Mouse (Mus musculus) layer of hippocampus, adult 6 months (tissue): Measurements from ENCODE around the gene Prpf38b. TPM values are rescaled to one million over a fixed set of nuclear protein-coding genes. Genes with fewer than 3 reads are reported as not detected.

Experiments
- long read RNA-seq, 2 experiments: library from polyadenylated mRNA; unstranded; transcript quantifications; one replicate each; pipeline ENCODE4 v2.0.0; 2019 to 2020
- polyA plus RNA-seq: library from polyadenylated mRNA; unstranded; fragments of <200 nt; fragmentation: Nextera tagmentation; gene quantifications from 2 replicates; pipeline ENCODE4 v1.2.3, GENCODE M21; 2021

Prpf38b gene
- polyA plus RNA-seq = 12.4 and 12.9 TPM in 2 replicates
- long read RNA-seq, experiment 1, transcript Prpf38b-201 (6 exons, 3,026 nt) = major isoform, 15 of 25 reads
- long read RNA-seq, experiment 1, partial matches to known transcripts = 4 of 25 reads
- long read RNA-seq, experiment 1, other reads (novel, unspliced or antisense) = 6 of 25 reads
- long read RNA-seq, experiment 2, transcript Prpf38b-201 (6 exons, 3,026 nt) = major isoform, 104 of 118 reads
- long read RNA-seq, experiment 2, partial matches to known transcripts = 0 of 118 reads
- long read RNA-seq, experiment 2, other reads (novel, unspliced or antisense) = 10 of 118 reads

DNA sequence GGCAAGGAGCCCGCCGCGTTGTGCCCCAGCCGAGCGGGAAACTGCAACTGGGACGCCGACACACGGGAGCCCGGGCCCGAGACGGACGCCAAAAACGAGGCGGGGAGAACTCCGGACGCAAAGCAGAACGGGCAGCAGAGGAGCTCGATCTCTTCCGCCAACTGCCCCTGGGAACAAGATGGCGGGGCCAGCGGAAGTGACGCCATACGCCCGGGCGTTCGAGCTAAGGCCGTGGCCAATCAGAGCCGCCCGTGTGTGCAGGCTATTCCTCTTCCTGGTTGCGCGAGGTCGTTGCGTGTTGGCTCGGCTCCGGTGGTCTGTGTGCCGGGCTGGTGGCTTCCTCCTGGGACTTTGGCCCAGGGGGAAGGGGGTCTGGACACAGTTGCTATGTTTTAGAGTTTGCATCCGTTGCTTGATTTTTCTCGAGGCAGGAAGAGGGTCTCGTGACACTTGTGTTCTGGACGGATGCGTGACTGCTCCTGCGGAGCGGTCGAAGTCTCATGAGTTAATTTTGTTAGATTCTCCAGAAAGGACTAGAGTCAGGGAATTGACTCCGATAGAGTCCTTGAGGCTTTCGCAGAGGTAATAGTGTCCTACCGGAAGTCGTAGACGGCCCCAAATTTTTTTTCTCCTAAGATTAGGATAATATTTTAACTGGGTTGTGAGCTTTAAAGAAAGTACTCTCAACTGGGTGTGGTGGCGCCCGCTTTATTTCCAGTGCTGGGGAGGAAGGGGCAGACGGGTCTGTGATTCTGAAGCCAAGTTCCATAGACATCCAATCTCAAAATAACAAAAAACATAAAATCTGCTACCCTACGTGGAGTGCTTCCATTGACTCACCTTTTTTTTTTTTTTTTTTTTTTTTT lies at the start of gene Prpf38b:
Prpf38b (minus strand) TSS at position 180 of the 866 bp plus-strand sequence.

DNA sequence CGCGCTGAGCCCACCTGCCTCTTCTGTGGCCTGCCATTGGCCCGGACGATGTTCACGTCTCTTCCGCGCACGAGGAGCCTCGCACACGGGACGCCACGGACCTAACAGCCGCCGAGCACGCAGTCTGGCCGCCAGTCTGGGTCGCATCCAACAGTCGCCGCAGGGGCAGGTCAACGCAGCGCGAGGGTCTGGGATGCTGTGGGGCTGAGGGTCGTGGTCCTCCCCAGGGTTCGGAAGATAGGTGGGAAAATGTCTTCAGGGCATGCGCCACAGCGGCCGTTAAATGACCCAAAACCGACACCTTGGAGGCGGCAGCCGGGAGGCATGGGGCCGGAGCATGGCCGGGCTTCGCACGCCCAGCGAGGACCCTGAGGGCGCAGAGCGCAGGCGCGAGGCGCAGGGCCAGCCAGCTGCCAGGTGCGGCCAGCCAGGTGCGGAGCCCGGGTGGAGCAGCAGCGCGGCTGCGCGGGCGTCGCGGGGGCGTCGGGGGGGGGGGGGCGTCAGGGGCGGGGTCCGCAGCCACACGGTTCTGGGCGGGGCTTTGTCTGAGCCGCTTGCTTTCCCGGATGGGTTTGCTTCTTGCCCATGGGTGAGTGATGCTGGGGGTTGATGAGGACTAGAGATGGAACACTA lies 28.6 kb upstream of the Prpf38b start, which contains the start of gene Gm9857:
Gm9857 (minus strand) TSS at position 445 of the 633 bp plus-strand sequence.

DNA sequence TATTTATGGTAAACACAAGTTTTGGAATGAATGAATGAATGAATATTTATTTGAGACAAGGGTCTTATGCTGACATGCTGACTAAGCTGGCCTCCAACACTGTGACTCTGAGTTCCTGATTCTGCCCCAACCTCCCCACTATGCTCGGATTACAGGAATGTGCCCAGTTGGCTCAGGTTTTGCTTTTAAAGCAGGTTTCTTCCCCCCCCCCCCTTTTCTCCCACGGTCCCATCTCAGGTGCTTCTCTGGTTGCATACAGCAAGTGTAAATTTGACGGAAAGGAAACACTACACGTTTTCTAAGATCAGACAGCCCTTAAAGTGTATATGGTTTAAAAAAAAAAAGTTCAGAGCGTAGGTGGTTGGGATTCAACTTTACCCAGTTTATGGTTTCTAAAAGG lies 28.0 kb upstream of the Prpf38b start, which contains the start of gene Henmt1:
Henmt1 (plus strand) TSS at position 301 of the 400 bp plus-strand sequence.

DNA sequence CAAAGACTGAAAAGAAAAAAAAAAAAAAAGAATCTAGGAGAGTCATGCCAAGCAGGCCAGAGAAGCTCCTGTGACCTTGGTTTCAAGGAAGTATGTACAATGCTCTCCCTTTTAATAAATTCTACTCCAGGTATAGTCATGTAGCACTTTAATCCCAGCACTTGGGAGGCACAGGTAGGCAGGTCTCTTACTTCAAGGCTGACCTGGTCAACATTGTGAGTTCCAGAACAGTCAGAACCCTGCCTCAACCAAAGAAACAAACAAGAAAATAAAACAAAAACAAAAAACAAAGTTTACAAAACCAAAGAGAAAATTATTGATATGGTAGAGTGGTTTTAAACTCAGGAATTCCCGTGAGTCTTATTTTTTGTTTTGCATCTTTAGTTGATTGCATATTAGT lies 21.6 kb downstream of the Prpf38b start, which contains the start of gene Fndc7:
Fndc7 (minus strand) TSS at position 101 of the 400 bp plus-strand sequence.

Other genes starting within 250 kb of the Prpf38b start
- 7.3 and 8.0 TPM in 2 replicates for gene Gpsm2, start 189.4 kb downstream of the Prpf38b start, polyA plus RNA-seq
- not detected in 2 replicates for gene Aknad1, start 172.1 kb downstream of the Prpf38b start, polyA plus RNA-seq
- 16.3 and 23.1 TPM in 2 replicates for gene Stxbp3, start 71.2 kb downstream of the Prpf38b start, polyA plus RNA-seq
- gene Fndc7, start 21.7 kb downstream of the Prpf38b start, polyA plus RNA-seq = 0.04 TPM in 1 of 2 replicates, not detected in the other
- gene Henmt1, start 28.1 kb upstream of the Prpf38b start, polyA plus RNA-seq = 2.4 and 3.8 TPM in 2 replicates
- gene Gm9857, start 28.7 kb upstream of the Prpf38b start, polyA plus RNA-seq = not detected in 2 replicates
- gene Fam102b, start 115.9 kb upstream of the Prpf38b start, polyA plus RNA-seq = 2.9 and 3.3 TPM in 2 replicates
- gene Slc25a54, start 168.7 kb upstream of the Prpf38b start, polyA plus RNA-seq = not detected in 2 replicates
- gene Slc25a24, start 211.4 kb upstream of the Prpf38b start, polyA plus RNA-seq = 0.88 and 1.3 TPM in 2 replicates